Mouse (Mus musculus) embryonic fibroblast, embryonic 13.5 days (primary cell): ENCODE measurements around the gene Spen.
A peak's percentile ranks its signal among the peaks of the same experiment; 100 is the strongest.

ENCODE experiments used
- CTCF ChIP-seq: IDR thresholded peaks from 2 replicates; pipeline ENCODE4 v1.5.1; 2011; ENCODE audit warnings: mild to moderate bottlenecking, control low read depth, low read length, moderate library complexity, borderline replicate concordance; ENCODE audit not compliant: insufficient read depth
- POLR2A ChIP-seq: IDR thresholded peaks from 2 replicates; pipeline ENCODE4 v1.6.1; 2011; ENCODE audit warnings: low read depth, mild to moderate bottlenecking, control low read depth, low read length, moderate library complexity

- TF ChIP-seq CTCF (0 out of 2 replicates have a peak, but pooled peaks have one; percentile 15), POLR2A (no peak)
Observed at GRCm38 (mm10) chr4:141506893-141507292, 31.5 kb downstream of the Spen start.
